Mouse (Mus musculus): ENCODE measurements around the gene Tctn3. TPM values are rescaled to one million over a fixed set of nuclear protein-coding genes. Genes with fewer than 3 reads are reported as not detected.

Tctn3 gene
- 12.6 and 13.6 TPM in 2 replicates for polyA plus RNA-seq (2016; fragmentation: Nextera tagmentation; extraction: Ambion mirVana)

DNA sequence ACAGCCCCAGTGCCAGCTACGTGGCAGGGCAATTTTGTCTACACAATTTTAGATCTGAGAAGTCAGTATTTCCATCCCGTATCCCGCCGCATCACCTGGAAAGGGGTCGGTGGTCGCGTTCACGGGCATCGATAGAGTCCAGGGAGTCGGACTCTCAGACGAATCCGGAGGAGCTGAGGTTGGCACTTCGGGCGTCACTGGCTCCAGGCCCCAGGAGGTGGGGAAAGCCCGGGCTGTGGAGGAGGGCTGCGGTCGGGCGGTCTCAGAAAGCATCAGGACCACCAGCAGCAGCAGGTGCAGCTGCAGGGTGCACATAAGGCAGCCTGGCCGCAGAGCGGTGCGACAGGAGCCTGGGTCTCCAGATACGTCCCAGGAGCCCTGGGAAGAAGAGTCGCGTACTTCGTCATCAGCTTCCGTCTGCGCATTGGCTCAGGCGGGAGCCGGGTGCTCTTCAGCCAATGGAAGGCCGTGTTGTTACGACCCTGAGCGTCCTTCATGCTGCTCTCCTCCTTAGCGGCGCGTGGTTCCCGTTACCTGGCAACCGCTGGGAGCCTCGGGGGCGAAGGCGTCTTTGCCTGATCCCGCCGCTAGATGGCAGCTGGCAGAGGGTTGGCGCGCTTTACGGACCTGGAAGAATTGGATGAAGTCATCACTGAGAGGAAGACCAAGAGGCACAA is at the start of gene Tctn3, which contains the start of gene Entpd1:
Gene Tctn3 (minus strand): TSS at position 404 of the 677 bp plus-strand sequence.
Gene Entpd1 (plus strand): TSS at position 537 of the 677 bp plus-strand sequence.
- Histone ChIP-seq H3K4me3 (replicated peaks) (peak within 1 kb of the TSS; percentile 74), H3K36me3 (peaks cover 25% of the 10 kb centered on the region), H3K9me3 (no peaks in the 10 kb centered on the region), H3K27me3 (no peaks in the 10 kb centered on the region), H3K9ac (replicated peaks) (peak within 1 kb of the TSS; percentile 66), H3K27ac (no peak within 1 kb of the TSS), H3K4me1 (replicated peaks) (peaks cover 5% of the 10 kb centered on the region), H3K4me2 (peak within 1 kb of the TSS; percentile 79)
- ATAC-seq (ENCODE audit: insufficient number of reproducible peaks, insufficient read depth, low FRiP score, low TSS enrichment, low read depth): peak; percentile 100
- WGBS: under 1% methylated on average over 45 of the region's 45 CpGs

DNA sequence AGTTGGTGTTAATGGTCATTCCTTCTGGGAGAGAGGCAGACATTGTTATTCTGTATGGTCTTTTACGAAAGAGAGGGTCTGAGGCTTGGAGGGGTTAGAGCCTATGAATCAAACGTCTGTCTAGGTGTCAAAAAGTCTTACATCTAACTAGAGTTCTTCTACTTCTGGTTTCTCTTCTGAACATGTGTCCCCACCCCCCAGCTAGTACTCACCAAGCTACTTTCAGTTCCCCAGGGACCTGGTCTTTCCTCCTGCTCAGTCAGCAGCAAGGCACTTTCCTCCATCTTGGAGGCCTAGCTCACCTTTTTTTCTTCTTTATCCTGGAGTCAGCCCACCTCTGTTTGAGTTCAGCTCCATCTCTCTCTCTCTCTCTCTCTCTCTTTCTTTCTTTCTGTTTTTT is 49.1 kb upstream of the Tctn3 start:
- Histone ChIP-seq H3K27ac (no peak overlapping the region), H3K4me2 (peak overlapping the region; percentile 64; the same call in 1 of the 2 replicates), H3K9me3 (no peaks in the 10 kb centered on the region), H3K27me3 (peaks cover 7% of the 10 kb centered on the region), H3K4me1 (replicated peaks) (peaks cover 18% of the 10 kb centered on the region), H3K4me3 (replicated peaks) (no peak overlapping the region), H3K36me3 (no peaks in the 10 kb centered on the region), H3K9ac (replicated peaks) (no peak overlapping the region)
- WGBS: 81% methylated on average over 2 of the region's 2 CpGs
- ATAC-seq (ENCODE audit: insufficient number of reproducible peaks, insufficient read depth, low FRiP score, low TSS enrichment, low read depth): no peak

DNA sequence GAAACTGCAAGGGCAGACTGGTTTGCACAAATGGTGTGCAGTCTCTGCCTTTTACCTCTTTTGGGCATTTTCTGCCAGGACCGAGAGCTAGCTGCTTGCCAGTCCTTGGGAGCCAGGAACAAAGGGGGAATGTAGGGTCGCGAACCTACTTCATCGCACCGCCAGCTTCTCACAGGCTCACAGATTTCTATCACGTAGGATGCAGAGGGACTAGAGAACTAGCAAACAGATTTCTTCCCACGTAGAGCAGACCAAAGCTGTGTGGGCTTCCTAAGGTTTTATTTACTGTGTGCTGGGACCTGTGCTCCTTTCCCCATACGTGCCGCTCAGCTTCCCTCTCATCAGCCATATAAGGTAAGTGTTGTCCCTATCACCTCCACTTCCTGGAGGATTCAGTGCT is 48.5 kb upstream of the Tctn3 start:
- Histone ChIP-seq H3K9me3 (no peaks in the 10 kb centered on the region), H3K27me3 (peaks cover 7% of the 10 kb centered on the region), H3K4me3 (replicated peaks) (peak overlapping the region; percentile 36), H3K27ac (no peak overlapping the region), H3K36me3 (no peaks in the 10 kb centered on the region), H3K4me2 (peak overlapping the region; percentile 64), H3K4me1 (replicated peaks) (peaks cover 18% of the 10 kb centered on the region), H3K9ac (replicated peaks) (peak overlapping the region; percentile 51)
- no peak for ATAC-seq (ENCODE audit: insufficient number of reproducible peaks, insufficient read depth, low FRiP score, low TSS enrichment, low read depth)
- WGBS: 10% methylated on average over 9 of the region's 9 CpGs

DNA sequence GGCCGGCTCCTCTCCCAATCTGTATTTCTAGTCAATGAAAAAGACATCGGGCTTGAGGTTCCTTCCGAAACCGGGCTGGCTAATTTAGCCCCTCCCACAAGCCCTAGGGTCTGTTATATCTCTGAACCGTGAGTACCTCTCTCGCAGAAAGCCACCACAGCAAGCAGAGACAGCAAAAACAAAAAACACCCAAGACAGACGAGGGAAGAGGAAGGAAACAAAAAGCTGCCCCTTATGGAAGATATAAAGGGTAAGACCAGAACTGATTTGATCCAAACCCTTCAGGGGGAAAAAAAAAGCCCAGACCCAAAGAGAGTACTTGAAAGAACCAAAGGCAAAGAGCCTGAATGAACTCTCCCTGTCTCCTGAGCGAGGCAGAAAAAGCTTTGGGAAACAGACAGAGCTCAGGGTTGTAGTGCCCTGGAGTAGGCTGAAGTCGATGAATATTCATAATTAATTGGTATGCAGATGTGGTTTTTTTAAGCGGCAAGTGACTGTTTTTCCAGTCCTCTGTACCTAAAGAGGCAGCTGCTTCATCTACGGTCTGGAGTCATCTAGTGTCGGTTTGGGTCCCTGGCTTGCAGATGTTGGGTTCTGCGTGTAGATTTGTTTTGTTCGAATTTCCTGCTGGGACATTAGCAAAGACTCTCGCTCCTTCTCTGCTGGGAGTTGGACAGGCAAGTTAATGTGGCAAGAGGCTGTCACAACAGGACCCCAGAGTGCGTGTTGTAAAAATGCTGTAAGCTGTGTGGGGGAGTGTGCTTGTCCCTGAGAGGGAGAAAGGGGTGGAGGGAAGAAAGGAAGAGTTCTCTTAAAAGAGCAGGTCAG is 47.8 kb upstream of the Tctn3 start:
- H3K27ac ChIP-seq: no peak overlapping the region

DNA sequence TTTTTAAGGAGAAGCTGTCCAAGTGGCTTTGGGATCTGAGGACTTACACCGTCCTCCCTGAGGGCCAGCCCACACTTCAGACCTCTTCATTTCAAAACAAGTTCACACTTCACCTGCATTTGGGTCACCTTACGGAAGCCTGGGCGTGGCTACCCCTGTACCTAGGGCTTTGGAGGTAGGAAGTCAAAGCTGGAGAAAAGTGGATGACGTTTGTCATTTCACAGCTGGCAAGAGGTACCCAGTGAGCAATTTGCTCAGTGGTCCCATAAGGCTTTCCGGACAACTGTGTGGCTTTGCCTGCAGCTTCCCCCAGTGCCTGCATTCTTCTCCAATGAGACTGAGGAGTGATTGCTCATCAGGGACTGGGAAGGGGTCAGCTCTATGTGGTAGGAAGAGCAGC is 46.9 kb upstream of the Tctn3 start:
- ATAC-seq (ENCODE audit: insufficient number of reproducible peaks, insufficient read depth, low FRiP score, low TSS enrichment, low read depth): no peak
- Histone ChIP-seq H3K9me3 (no peaks in the 10 kb centered on the region), H3K4me1 (replicated peaks) (peaks cover 18% of the 10 kb centered on the region), H3K27me3 (peaks cover 7% of the 10 kb centered on the region), H3K4me2 (peak overlapping the region; percentile 64; the same call in 1 of the 2 replicates), H3K9ac (replicated peaks) (no peak overlapping the region), H3K4me3 (replicated peaks) (no peak overlapping the region), H3K36me3 (no peaks in the 10 kb centered on the region), H3K27ac (no peak overlapping the region)
- 37% methylated on average over 5 of the region's 5 CpGs for whole genome bisulfite sequencing

More for the DNA sequence above, 47.8 kb upstream of the Tctn3 start:
- Histone ChIP-seq H3K27me3 (peaks cover 7% of the 10 kb centered on the region), H3K9ac (replicated peaks) (peak overlapping the region; percentile 51), H3K4me2 (peak overlapping the region; percentile 64), H3K4me1 (replicated peaks) (peaks cover 18% of the 10 kb centered on the region), H3K4me3 (replicated peaks) (peak overlapping the region; percentile 36), H3K9me3 (no peaks in the 10 kb centered on the region), H3K36me3 (no peaks in the 10 kb centered on the region)
- WGBS: 2% methylated on average over 16 of the region's 16 CpGs
- no peak; the same call in 1 of the 2 replicates for ATAC-seq (ENCODE audit: insufficient number of reproducible peaks, insufficient read depth, low FRiP score, low TSS enrichment, low read depth)

DNA sequence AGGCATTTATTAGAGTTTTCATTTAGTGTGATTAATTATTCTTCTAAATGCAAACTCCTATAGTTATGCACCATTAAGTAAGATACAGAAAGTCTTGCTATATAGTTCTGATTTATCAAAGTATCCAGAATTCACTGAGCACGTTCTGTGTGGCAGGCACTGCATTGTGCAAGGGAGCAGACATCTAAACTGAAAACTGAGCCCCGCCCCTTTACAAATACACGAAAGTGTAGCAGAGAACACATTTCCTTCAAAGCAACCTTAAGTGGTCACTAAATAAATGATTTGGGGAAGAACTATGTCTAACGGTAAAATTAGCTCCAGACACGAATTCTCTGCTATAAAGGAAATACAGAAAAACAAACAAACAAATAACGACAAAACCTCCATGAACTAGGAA is 46.2 kb upstream of the Tctn3 start:
- 66% methylated on average over 6 of the region's 6 CpGs for WGBS
- H3K9ac ChIP-seq (replicated peaks): no peak overlapping the region
- H3K4me1 ChIP-seq (replicated peaks): peaks cover 18% of the 10 kb centered on the region
- no peak overlapping the region for H3K4me2 ChIP-seq
- no peaks in the 10 kb centered on the region for H3K36me3 ChIP-seq
- no peak overlapping the region for H3K4me3 ChIP-seq (replicated peaks)
- ATAC-seq (ENCODE audit: insufficient number of reproducible peaks, insufficient read depth, low FRiP score, low TSS enrichment, low read depth): no peak
- H3K27ac ChIP-seq: no peak overlapping the region
- H3K9me3 ChIP-seq: no peaks in the 10 kb centered on the region
- peaks cover 7% of the 10 kb centered on the region for H3K27me3 ChIP-seq

DNA sequence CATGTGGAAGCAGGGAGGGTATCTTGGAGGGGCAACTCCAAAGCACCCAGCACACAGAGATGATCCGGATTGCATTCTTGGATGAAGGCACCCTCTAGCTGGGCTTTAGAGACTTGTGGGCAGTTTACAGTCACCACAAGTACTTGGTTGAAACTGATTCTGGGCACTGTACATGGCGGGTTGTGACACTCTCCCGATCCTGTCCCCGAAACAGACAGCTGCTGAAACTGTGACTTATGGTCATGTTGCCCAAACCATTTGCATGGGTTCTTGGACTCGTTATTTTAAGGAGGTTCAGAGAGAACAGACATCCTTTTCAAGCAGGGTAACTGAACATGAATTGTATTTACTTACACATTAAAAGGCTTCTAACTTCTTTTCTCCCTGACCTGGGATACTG is 44.2 kb upstream of the Tctn3 start:
- Histone ChIP-seq H3K27me3 (peaks cover 7% of the 10 kb centered on the region), H3K9ac (replicated peaks) (no peak overlapping the region), H3K36me3 (no peaks in the 10 kb centered on the region), H3K27ac (no peak overlapping the region), H3K9me3 (no peaks in the 10 kb centered on the region), H3K4me3 (replicated peaks) (no peak overlapping the region), H3K4me2 (no peak overlapping the region), H3K4me1 (replicated peaks) (peaks cover 12% of the 10 kb centered on the region)
- 79% methylated on average over 5 of the region's 5 CpGs for WGBS
- ATAC-seq (ENCODE audit: insufficient number of reproducible peaks, insufficient read depth, low FRiP score, low TSS enrichment, low read depth): no peak

DNA sequence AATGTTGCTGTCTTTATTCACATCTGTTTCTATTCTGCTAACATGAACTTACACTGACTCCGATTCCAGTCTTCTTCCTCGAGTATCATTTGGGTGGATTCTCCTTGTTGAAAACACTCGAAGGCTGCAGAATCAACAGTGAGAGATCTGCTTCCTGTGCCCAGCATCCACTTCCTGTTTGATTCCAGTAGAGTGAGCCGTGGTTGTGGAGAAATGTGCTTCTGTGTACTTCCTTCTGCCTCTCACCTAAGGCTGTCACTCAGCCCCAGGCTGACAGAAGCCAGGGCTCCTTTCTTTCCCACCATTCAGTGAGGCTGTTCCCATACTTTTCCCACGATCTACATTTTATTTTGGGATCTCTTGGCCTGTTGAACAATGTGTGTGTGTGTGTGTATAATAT is 38.1 kb upstream of the Tctn3 start:
- H3K4me1 ChIP-seq (replicated peaks): peaks cover 7% of the 10 kb centered on the region
- no peaks in the 10 kb centered on the region for H3K36me3 ChIP-seq
- WGBS: 70% methylated on average over 5 of the region's 5 CpGs
- H3K27me3 ChIP-seq: no peaks in the 10 kb centered on the region
- ATAC-seq (ENCODE audit: insufficient number of reproducible peaks, insufficient read depth, low FRiP score, low TSS enrichment, low read depth): no peak
- no peak overlapping the region for H3K4me2 ChIP-seq
- H3K9ac ChIP-seq (replicated peaks): no peak overlapping the region
- H3K4me3 ChIP-seq (replicated peaks): no peak overlapping the region
- no peaks in the 10 kb centered on the region for H3K9me3 ChIP-seq
- no peak overlapping the region for H3K27ac ChIP-seq

DNA sequence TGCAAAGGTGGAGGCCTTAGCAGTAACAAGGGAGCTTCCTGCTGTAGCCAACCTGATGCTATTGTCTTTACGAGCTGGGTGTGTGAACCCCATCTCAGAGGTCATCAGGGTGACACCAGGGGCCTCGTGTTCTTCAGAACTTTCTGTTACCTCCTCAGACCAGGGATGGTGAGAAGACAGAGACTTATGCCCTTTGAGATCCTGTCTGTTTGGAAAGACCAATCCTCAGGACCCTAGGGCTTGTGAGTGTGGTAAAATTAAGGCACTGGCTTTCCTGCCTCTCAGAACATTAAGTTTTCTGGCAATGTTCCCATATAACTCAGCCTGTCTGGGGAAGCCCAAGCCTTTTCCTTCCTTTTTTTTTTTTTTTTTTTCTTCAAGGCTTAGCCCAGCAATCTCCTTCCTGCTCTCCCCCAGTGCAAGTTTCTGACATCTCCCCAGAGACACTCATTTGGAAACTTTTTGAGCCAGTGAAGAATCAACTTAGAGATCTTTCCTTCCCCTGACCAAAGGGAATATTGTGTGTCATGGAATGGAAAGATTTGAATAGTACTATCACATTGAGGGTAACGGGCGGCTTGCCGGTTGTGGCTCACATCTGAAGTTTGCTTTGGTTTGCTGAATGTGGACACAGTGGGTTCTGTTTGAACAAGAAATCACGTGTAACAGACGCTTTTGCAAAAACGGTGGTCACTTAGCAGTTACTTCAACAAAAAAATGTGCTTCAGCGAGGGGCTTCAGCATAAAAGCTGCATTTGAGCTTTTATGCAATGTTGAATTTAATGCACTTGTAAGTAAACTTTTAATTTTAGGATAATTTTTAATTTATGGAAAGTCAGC is 35.5 kb upstream of the Tctn3 start:
- 67% methylated on average over 9 of the region's 9 CpGs for WGBS
- Histone ChIP-seq H3K27ac (no peak overlapping the region), H3K27me3 (no peaks in the 10 kb centered on the region), H3K9ac (replicated peaks) (no peak overlapping the region), H3K4me3 (replicated peaks) (no peak overlapping the region), H3K9me3 (no peaks in the 10 kb centered on the region), H3K4me2 (no peak overlapping the region), H3K4me1 (replicated peaks) (peaks cover 7% of the 10 kb centered on the region), H3K36me3 (no peaks in the 10 kb centered on the region)
- ATAC-seq (ENCODE audit: insufficient number of reproducible peaks, insufficient read depth, low FRiP score, low TSS enrichment, low read depth): no peak

DNA sequence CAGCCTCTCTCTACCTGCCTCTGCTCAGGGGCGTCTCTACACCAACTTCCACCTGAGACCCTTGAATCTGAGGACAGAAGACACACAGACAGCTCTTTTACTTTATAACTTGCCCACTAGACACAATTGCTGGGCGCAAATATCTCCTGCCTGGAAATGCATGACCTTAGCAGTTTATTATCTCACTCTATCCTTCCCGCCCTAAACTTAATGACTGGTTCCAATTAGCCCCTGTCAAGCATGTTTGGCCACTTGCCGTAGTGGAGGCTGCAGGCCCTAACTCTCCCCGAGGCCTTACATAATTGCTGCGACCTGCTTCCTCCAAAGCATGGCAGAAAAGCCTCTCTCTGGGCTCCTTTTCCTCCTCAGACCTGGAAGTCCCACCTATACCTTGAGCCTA is 34.3 kb upstream of the Tctn3 start:
- no peak overlapping the region for H3K4me3 ChIP-seq (replicated peaks)
- H3K4me2 ChIP-seq: no peak overlapping the region
- H3K9me3 ChIP-seq: no peaks in the 10 kb centered on the region
- H3K27me3 ChIP-seq: no peaks in the 10 kb centered on the region
- 20% methylated on average over 6 of the region's 6 CpGs for WGBS
- H3K9ac ChIP-seq (replicated peaks): no peak overlapping the region
- H3K27ac ChIP-seq: no peak overlapping the region
- H3K36me3 ChIP-seq: no peaks in the 10 kb centered on the region
- no peak for ATAC-seq (ENCODE audit: insufficient number of reproducible peaks, insufficient read depth, low FRiP score, low TSS enrichment, low read depth)
- H3K4me1 ChIP-seq (replicated peaks): peaks cover 7% of the 10 kb centered on the region

DNA sequence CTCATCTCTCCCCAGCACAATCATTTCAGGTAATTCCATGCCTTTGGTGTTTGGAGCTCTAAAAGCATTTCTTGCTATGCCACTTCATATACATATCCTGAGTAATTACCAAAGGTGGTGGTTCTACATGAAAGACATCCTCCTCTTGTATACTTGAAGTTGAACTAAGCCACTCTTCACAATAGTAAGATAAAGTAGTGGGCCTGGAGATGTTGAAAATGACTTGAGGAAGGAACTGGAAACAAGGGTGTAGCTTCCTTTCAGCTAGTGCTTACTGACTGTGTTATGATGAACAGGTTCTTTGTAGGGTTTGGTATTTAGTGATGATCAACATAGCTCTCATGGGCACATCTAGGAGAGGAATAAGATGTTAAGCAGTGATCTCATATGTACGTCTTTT is 31.8 kb upstream of the Tctn3 start:
- H3K27me3 ChIP-seq: no peaks in the 10 kb centered on the region
- H3K36me3 ChIP-seq: no peaks in the 10 kb centered on the region
- H3K4me1 ChIP-seq (replicated peaks): peaks cover 7% of the 10 kb centered on the region
- H3K4me2 ChIP-seq: no peak overlapping the region
- no peak for ATAC-seq (ENCODE audit: insufficient number of reproducible peaks, insufficient read depth, low FRiP score, low TSS enrichment, low read depth)
- 84% methylated on average over 1 of the region's 1 CpGs for WGBS
- no peak overlapping the region for H3K9ac ChIP-seq (replicated peaks)
- H3K9me3 ChIP-seq: no peaks in the 10 kb centered on the region
- H3K27ac ChIP-seq: no peak overlapping the region
- no peak overlapping the region for H3K4me3 ChIP-seq (replicated peaks)

Data from limb, embryonic 12.5 days (tissue).